Mouse (Mus musculus) limb, embryonic 13.5 days (tissue): ENCODE results near the gene Cfb. TPM values are rescaled to one million over a fixed set of nuclear protein-coding genes. Genes with fewer than 3 reads are reported as not detected.
A peak's percentile ranks its signal among the peaks of the same experiment; 100 is the strongest.
"Not testable (repeated sequence)": the region's sequence is repeated elsewhere in the genome, so short reads cannot be mapped to it uniquely, and the experiment has no call there.

Source experiments
- ATAC-seq: fragments of 200-750 bp; cut with Nextera tagmentation; 2 replicates; pipeline ENCODE4 v1.8.0; 2017; ENCODE audit warnings: low read depth, moderate number of reproducible peaks, moderate TSS enrichment; ENCODE audit not compliant: low FRiP score
- H3K27ac ChIP-seq: fragments of 300-500 bp; sonication (generic); 2 replicates; pipeline ENCODE4 v1.5.1; 2015; ENCODE audit warnings: inconsistent platforms, mild to moderate bottlenecking, moderate library complexity
- H3K27me3 ChIP-seq: fragments of 300-500 bp; sonication (generic); 2 replicates; pipeline ENCODE4 v1.6.1; 2015; ENCODE audit warnings: mild to moderate bottlenecking, inconsistent platforms
- H3K36me3 ChIP-seq: fragments of 300-500 bp; sonication (generic); 2 replicates; pipeline ENCODE4 v1.6.1; 2015; ENCODE audit warnings: inconsistent platforms, mild to moderate bottlenecking, moderate library complexity
- H3K4me1 ChIP-seq: fragments of 300-500 bp; sonication (generic); 2 replicates; pipeline ENCODE4 v1.6.1; 2015; ENCODE audit warnings: inconsistent platforms
- H3K4me2 ChIP-seq: fragments of 300-500 bp; sonication (generic); replicated peaks from 2 replicates; pipeline ENCODE4 v1.6.1; 2015; ENCODE audit warnings: inconsistent platforms, mild to moderate bottlenecking, moderate library complexity
- H3K4me3 ChIP-seq: fragments of 300-500 bp; sonication (generic); 2 replicates; pipeline ENCODE4 v1.5.1; 2015; ENCODE audit warnings: moderate library complexity, mild to moderate bottlenecking, inconsistent platforms
- H3K9ac ChIP-seq: fragments of 300-500 bp; sonication (generic); 2 replicates; pipeline ENCODE4 v1.6.1; 2015; ENCODE audit warnings: mild to moderate bottlenecking, inconsistent platforms
- H3K9me3 ChIP-seq: fragments of 300-500 bp; sonication (generic); 2 replicates; pipeline ENCODE4 v1.6.1; 2016; ENCODE audit warnings: inconsistent platforms
- whole genome bisulfite sequencing: fragments of 180-500 bp; shearing (Covaris S2); methylation state at CpG from one replicate; pipeline ENCODE4 v1.1.7; 2015; 5-methylcytosine and 5-hydroxymethylcytosine counted together
- polyA plus RNA-seq: library from polyadenylated mRNA; unstranded; fragments of >200 nt; fragmentation: Nextera tagmentation; extraction: Ambion mirVana; gene quantifications from 2 replicates; pipeline ENCODE4 v1.2.1, GENCODE M21; 2015

Gene Cfb
- polyA plus RNA-seq, result 1.9 and 2.0 TPM in 2 replicates

DNA sequence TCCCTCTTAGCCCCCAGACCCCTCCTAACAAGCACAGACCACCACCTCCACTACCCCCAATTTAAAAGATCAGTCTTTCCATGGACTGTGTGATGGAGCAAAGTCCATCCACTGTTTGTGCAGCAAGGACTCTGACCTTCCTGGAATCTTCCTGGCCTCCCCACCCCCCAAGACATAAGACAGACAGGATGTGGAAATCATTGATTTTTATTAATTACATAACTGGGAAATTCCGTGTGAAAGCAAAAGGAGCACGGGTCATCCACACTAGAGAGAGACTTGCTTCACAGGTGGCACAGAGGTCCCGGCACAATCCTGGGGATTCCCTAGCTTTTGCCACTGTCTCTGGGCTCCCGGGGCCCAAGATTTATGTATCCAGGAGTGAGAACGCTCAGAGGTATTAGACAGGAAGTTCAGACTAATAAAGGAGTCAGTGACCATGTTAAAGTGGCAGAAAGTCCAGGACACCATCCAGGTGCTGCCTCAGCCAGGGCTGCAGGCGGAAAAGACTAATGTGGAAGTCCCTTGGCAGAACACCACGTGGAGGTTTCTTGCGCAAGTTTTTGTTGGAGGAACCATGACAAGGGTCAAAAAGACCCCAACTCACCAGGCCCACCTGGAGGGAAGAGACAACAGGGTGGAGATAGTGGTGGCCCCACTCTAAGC is at the start of gene Cfb:
Gene Cfb (minus strand): TSS at position 103 of the 666 bp plus-strand sequence.
- no peak for ATAC-seq
- H3K4me1 ChIP-seq, result no peaks in the 10 kb centered on the region
- peak within 1 kb of the TSS; percentile 10 for H3K9ac ChIP-seq
- peaks cover 8% of the 10 kb centered on the region for H3K36me3 ChIP-seq
- H3K9me3 ChIP-seq, result no peaks in the 10 kb centered on the region
- H3K4me2 ChIP-seq, result no peak within 1 kb of the TSS
- WGBS, result 54% methylated on average over 8 of the region's 8 CpGs
- H3K4me3 ChIP-seq, result no peak within 1 kb of the TSS
- H3K27me3 ChIP-seq, result peaks cover 4% of the 10 kb centered on the region; the same call in 1 of the 2 replicates
- H3K27ac ChIP-seq, result no peak within 1 kb of the TSS

DNA sequence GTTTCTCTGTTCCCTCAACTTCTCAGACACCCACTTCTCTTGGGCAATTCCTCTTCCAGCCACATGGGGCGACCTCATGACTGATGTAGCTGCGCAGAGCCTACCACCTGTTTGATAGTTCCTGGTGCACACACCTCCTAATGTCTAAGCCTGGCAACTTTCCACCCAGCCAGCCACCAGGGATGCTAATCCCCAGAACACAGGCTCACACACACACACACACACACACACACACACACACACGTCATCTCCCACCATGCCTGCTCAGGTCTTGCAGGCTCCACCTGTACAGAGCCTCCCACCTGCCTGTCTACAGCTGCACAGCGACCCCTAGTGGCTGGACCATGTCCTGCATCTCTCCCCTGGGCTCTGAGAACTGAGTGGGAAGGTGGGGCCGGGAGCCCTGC is 49.6 kb upstream of the Cfb start:
- Histone ChIP-seq H3K9me3 (no peaks in the 10 kb centered on the region), H3K27me3 (no peaks in the 10 kb centered on the region), H3K27ac (no peak overlapping the region), H3K36me3 (peaks cover 73% of the 10 kb centered on the region), H3K4me3 (no peak overlapping the region), H3K4me2 (no peak overlapping the region), H3K9ac (no peak overlapping the region), H3K4me1 (peaks cover 17% of the 10 kb centered on the region)
- WGBS, result 46% methylated on average over 5 of the region's 5 CpGs
- peak; percentile 60; the same call in 1 of the 2 replicates for ATAC-seq

DNA sequence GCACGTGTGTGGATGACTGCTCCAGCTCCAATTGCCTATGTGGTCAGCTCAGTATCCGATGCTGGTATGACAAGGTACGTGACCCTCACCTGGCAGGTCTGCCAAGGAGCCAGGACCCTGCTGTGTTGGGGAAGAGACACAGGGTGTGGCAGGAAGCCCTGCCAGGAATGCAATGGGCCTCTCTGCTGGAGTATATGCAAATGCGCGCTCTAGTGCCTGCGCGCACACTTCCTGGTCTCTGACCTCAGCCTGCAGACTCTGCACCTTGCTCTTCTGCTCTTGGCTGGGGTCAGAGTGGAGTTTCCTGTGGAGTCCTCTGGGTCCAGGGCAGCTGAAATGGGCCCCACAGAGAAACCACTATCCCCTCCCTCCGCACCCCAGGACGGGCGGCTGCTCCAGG is 48.7 kb upstream of the Cfb start:
- H3K9me3 ChIP-seq, result no peaks in the 10 kb centered on the region
- no peak for ATAC-seq
- no peak overlapping the region for H3K4me3 ChIP-seq
- peaks cover 17% of the 10 kb centered on the region for H3K4me1 ChIP-seq
- no peaks in the 10 kb centered on the region for H3K27me3 ChIP-seq
- peaks cover 82% of the 10 kb centered on the region for H3K36me3 ChIP-seq
- H3K9ac ChIP-seq, result no peak overlapping the region
- H3K27ac ChIP-seq, result no peak overlapping the region
- 90% methylated on average over 10 of the region's 10 CpGs for WGBS
- no peak overlapping the region for H3K4me2 ChIP-seq

DNA sequence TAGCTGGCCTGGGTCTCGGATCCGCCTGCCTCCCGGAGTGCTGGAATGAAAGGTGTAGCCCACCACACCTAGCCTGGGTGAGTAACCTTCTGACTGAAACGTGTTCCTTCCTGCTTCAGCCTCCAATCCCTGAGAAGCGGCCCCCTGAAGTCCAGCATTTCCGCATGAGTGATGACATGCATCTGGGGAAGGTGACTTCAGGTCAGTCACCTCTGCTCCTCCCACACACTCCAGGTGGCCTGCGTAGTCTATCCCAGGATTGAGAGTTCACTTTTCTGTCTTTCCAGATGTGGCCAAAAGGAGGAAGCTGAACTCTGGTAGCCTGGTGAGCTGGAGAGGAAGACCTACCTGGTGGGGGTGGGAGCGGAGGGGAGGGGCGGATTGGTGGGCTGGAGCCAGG is 40.6 kb upstream of the Cfb start:
- Histone ChIP-seq H3K9ac (no peak overlapping the region), H3K4me1 (peaks cover 13% of the 10 kb centered on the region), H3K36me3 (peaks cover 67% of the 10 kb centered on the region), H3K27ac (no peak overlapping the region), H3K27me3 (no peaks in the 10 kb centered on the region), H3K4me3 (no peak overlapping the region), H3K4me2 (no peak overlapping the region), H3K9me3 (no peaks in the 10 kb centered on the region)
- WGBS, result 95% methylated on average over 9 of the region's 9 CpGs
- no peak for ATAC-seq

DNA sequence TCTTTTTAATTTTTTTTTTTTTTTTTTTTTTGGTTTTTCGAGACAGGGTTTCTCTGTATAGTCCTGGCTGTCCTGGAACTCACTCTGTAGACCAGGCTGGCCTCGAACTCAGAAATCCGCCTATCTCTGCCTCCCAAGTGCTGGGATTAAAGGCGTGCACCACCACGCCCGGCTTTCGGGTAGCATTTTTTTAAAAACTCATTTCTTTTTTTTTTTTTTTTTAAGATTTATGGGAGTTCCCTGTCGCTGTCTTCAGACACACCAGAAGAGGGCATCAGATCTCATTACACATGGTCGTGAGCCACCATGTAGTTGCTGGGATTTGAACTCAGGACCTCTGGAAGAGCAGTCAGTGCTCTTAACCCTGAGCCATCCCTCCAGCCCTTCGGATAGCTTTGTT is 39.6 kb upstream of the Cfb start:
- peaks cover 58% of the 10 kb centered on the region for H3K36me3 ChIP-seq
- H3K9ac ChIP-seq, H3K9me3 ChIP-seq, H3K4me2 ChIP-seq, H3K27me3 ChIP-seq, H3K27ac ChIP-seq, ATAC-seq, H3K4me3 ChIP-seq: not testable (repeated sequence)
- 84% methylated on average over 10 of the region's 10 CpGs for WGBS
- H3K4me1 ChIP-seq, result peaks cover 20% of the 10 kb centered on the region

DNA sequence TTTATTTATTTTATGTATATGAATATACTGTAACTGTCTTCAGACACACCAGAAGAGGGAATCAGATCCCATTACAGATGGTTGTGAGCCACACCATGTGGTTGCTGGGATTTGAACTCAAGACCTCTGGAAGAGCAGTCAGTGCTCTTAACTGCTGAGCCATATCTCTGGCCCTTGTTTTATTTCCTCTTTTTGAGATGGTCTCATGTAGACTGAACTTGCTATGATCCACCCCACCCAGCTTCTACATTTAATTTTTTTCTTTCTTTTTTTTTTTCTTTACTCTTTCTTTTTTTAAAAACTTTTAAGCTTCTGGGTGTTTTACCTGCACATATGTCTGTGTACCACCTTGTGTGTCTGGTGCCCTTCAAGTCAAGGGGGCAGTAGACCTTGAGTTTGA is 38.5 kb upstream of the Cfb start:
- ATAC-seq, H3K27ac ChIP-seq, H3K9ac ChIP-seq, H3K9me3 ChIP-seq, H3K27me3 ChIP-seq: not testable (repeated sequence)
- peak overlapping the region; percentile 96; the same call in 1 of the 2 replicates for H3K4me2 ChIP-seq
- H3K4me1 ChIP-seq, result peaks cover 31% of the 10 kb centered on the region
- H3K4me3 ChIP-seq, result peak overlapping the region; percentile 92; the same call in 1 of the 2 replicates
- peaks cover 53% of the 10 kb centered on the region for H3K36me3 ChIP-seq

DNA sequence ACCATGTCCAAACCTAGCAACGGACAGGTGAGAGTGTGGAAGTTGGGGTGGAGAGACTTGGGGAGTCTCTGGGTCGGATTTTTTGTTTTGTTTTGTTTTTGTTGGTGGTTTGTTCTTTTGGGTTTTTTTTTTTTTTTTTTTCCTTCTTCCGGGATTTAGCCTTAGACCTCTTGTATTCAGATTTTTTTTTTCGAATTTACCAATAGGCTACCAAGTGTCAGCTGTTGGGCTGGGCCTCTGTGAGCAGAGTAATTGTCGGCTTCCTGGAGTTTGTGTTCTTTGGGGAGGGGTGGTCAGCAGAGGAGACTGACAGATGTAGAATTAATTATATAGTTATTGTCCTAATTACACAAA is 37.5 kb upstream of the Cfb start:
- peaks cover 46% of the 10 kb centered on the region for H3K36me3 ChIP-seq
- H3K4me3 ChIP-seq, result peak overlapping the region; percentile 92
- H3K4me1 ChIP-seq, result peaks cover 39% of the 10 kb centered on the region
- H3K4me2 ChIP-seq, result peak overlapping the region; percentile 96
- H3K9me3 ChIP-seq, result no peaks in the 10 kb centered on the region
- WGBS, result 3% methylated on average over 5 of the region's 5 CpGs
- H3K27ac ChIP-seq, result peak overlapping the region; percentile 95
- H3K27me3 ChIP-seq, result no peaks in the 10 kb centered on the region
- H3K9ac ChIP-seq, result peak overlapping the region; percentile 98
- no peak for ATAC-seq

DNA sequence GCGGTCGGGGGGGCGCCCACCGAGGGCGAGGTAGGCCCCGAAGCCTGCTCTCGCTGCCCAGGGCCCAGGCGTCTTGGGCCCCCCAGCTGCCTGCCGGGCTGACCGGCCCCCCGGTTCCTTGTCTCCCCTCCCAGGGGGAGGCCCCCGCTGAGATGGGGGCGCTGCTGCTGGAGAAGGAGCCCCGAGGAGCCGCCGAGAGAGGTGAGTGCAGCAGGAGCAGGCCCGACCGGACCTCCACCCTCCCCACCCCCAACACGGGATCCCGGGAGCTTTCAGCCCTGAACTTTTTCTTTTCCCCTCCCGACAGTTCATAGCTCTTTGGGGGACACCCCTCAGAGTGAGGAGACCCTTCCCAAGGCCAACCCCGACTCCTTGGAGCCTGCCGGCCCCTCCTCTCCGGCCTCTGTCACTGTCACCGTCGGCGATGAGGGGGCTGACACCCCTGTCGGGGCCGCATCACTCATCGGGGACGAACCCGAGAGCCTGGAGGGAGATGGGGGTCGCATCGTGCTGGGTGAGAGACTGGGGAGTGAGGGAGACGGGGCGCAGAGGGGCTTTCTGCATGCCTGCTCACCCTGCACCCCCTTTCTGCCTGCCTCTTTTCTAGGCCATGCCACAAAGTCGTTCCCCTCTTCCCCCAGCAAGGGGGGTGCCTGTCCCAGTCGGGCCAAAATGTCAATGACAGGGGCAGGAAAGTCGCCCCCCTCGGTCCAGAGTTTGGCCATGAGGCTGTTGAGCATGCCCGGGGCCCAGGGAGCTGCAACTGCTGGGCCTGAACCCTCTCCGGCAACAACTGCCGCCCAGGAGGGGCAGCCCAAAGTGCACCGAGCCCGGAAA is 37.0 kb upstream of the Cfb start:
- under 1% methylated on average over 39 of the region's 45 CpGs for WGBS
- Histone ChIP-seq H3K4me1 (peaks cover 39% of the 10 kb centered on the region), H3K4me2 (peak overlapping the region; percentile 96), H3K9me3 (no peaks in the 10 kb centered on the region), H3K36me3 (peaks cover 40% of the 10 kb centered on the region), H3K27ac (peak overlapping the region; percentile 95), H3K27me3 (no peaks in the 10 kb centered on the region), H3K9ac (peak overlapping the region; percentile 98), H3K4me3 (peak overlapping the region; percentile 92)
- no peak for ATAC-seq

DNA sequence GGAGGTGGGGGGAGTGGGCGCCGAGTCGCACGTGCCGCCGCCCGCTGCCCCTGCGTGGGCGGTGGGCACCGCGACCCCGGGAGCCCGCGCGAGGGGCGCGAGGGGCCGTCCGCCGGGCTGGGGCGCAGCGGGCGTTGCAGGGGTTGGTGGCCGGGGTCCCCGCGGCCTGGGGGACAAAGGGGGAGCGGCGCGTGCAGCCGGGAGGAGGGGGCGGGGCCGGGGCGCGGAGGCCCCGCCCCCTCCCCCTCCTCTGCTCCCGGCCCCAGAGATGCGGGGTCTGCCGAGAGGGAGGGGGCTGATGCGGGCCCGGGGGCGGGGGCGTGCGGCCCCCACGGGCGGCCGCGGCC is 36.4 kb upstream of the Cfb start:
- H3K27me3 ChIP-seq, result no peaks in the 10 kb centered on the region
- H3K9ac ChIP-seq, result peak overlapping the region; percentile 98
- peaks cover 34% of the 10 kb centered on the region for H3K36me3 ChIP-seq
- WGBS, result 0% methylated on average over 7 of the region's 47 CpGs
- peaks cover 41% of the 10 kb centered on the region for H3K4me1 ChIP-seq
- H3K9me3 ChIP-seq, result no peaks in the 10 kb centered on the region
- peak overlapping the region; percentile 95 for H3K27ac ChIP-seq
- ATAC-seq, result no peak
- peak overlapping the region; percentile 92 for H3K4me3 ChIP-seq
- peak overlapping the region; percentile 96 for H3K4me2 ChIP-seq

DNA sequence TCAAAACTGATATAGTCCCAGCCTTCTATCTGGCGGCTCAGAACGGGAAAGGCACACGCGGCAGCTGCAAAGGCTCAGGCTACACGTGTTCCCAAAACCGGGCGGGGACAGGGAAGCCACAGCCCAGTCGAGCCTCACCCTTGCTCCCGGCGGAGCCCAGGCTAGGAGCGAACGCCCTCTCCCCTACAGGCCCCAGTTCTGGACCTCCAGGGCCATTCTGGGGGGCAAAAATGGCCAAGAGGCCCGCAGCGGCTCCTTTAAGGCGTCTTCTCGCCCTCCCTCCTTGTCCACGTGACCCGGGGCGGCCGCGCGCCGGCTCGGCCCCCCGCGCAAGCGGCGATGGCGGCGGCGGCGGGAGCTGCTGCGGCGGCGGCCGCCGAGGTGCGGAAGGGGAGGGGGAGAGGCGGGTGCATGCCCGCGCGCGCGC is 35.9 kb upstream of the Cfb start, which contains the start of the genes C2 and Ehmt2:
Gene C2 (minus strand): TSS at position 106 of the 427 bp plus-strand sequence.
Gene Ehmt2 (plus strand): TSS at position 310 of the 427 bp plus-strand sequence.
- peak within 1 kb of the TSS; percentile 98 for H3K9ac ChIP-seq
- peak within 1 kb of the TSS; percentile 95 for H3K27ac ChIP-seq
- peaks cover 44% of the 10 kb centered on the region for H3K4me1 ChIP-seq
- H3K36me3 ChIP-seq, result peaks cover 29% of the 10 kb centered on the region
- H3K9me3 ChIP-seq, result no peaks in the 10 kb centered on the region
- ATAC-seq, result peak; percentile 48
- H3K4me2 ChIP-seq, result peak within 1 kb of the TSS; percentile 96
- WGBS, result 0% methylated on average over 27 of the region's 44 CpGs
- peak within 1 kb of the TSS; percentile 92 for H3K4me3 ChIP-seq
- no peaks in the 10 kb centered on the region for H3K27me3 ChIP-seq

DNA sequence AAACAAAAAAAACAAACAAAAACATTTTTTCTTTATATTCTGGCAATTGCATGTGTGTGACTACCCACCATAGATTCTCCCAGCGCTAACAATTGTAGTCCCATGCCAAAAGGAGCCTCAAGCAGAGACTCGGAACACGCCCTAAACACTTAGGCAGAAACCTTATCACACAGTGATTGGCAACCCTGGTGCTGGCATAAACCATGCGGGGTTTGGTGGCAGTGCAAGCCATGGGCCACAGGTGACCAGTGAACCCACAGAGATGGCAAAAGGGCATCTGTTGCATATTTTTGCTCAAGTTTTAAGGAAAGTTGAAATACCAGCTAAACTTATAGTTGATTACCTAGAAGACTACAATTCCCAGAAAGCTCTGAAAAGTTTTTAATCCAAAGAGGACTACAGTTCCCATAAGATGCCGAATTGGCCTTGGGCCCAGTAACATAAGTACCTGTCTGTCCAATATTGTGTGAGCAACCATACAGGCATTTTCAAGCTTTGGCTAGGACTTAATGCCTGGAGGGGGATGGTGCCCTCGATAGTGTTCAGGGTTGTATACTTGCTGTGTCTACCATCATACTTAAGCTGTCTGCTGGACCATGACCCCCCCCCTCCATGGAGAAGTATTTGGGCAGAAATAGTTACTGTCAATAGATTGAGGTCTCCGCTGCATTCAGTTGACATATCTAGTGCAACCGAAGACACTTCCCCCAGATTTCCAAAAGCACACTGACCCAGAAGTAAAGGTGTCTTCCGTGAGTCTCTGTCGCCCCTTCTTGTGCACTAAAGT is 35.2 kb upstream of the Cfb start:
- Histone ChIP-seq H3K9ac (peak overlapping the region; percentile 98), H3K4me3 (peak overlapping the region; percentile 92), H3K36me3 (peaks cover 23% of the 10 kb centered on the region), H3K27ac (peak overlapping the region; percentile 95), H3K4me2 (peak overlapping the region; percentile 96), H3K4me1 (peaks cover 44% of the 10 kb centered on the region), H3K9me3 (no peaks in the 10 kb centered on the region), H3K27me3 (no peaks in the 10 kb centered on the region)
- ATAC-seq, result no peak
- 23% methylated on average over 10 of the region's 10 CpGs for WGBS

DNA sequence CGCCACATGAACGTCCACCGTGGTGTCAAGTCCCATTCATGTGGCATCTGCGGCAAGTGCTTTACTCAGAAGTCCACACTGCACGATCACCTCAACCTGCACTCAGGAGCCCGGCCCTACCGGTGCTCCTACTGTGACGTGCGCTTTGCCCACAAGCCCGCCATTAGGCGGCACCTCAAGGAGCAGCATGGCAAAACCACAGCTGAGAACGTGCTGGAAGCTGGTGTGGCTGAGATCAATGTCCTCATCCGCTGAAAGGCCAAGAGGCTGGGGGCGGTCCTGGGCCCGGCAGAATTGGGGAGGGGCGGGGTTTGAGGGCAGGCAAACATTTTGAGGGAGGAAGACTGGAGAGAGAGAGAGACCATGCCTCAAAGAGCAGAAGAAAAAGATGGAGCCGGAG is 34.0 kb upstream of the Cfb start:
- Histone ChIP-seq H3K9me3 (no peaks in the 10 kb centered on the region), H3K36me3 (peaks cover 13% of the 10 kb centered on the region), H3K4me2 (peak overlapping the region; percentile 89), H3K4me3 (peak overlapping the region; percentile 77; the same call in 1 of the 2 replicates), H3K27ac (no peak overlapping the region), H3K4me1 (peaks cover 44% of the 10 kb centered on the region), H3K9ac (no peak overlapping the region), H3K27me3 (no peaks in the 10 kb centered on the region)
- WGBS, result 89% methylated on average over 17 of the region's 17 CpGs
- ATAC-seq, result no peak
